ENCODE assay signal across 10 mouse cellular contexts in the genomic region with DNA sequence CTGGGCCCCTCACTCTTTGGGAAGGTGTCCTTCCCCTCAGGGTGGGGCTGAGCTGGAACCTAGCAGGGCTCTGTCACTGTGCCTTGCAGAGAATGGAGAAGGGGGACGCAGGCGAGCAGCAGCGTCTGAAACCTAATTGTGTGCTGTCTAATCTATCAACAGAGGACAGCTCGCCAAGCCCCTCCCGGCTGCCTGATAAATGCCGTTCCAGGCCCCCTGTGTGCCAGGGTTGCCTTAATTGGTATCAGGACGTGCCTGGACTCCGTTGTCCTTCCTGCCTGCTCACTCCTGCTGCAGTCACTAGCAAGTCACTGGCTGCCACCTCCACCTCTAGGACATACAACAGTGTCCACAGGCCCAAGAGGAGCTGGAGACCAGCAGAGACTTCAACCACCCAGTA.
DNase-seq lines count a peak whose midpoint lies in the region; ATAC-seq and TF ChIP-seq lines count a peak whose summit lies in the region.
"Had no signal": no experiment of that assay in that cellular context is flagged by ENCODE, and none has a peak within 500 bp of the region (broad histone marks: within the 10 kb centered on the region; RNA-seq: fewer than 3 reads in every experiment).

No protein-coding gene starts in this region.

- no peaks in the 10 kb centered on the region for H3K9me3 ChIP-seq in hindbrain, embryonic 16.5 days (ENCODE audit: control insufficient read depth, low read length)
- no peaks in the 10 kb centered on the region for H3K9me3 ChIP-seq in stomach, postnatal 0 days (ENCODE audit: control insufficient read depth, low read length)
- H3K9me3 ChIP-seq: liver, embryonic 15.5 days had no signal

- TF ChIP-seq EP300 in stomach, postnatal 0 days (optimal IDR thresholded peaks at IDR 0.05): no peak

- H3K9ac ChIP-seq in hindbrain, embryonic 16.5 days (ENCODE audit: low read depth, low read length): peak overlapping the region; percentile 47
- H3K9ac ChIP-seq in stomach, postnatal 0 days (ENCODE audit: low read length): no peak overlapping the region
- H3K9ac ChIP-seq: liver, embryonic 15.5 days had no signal

- no peaks in the 10 kb centered on the region for H3K36me3 ChIP-seq in hindbrain, embryonic 16.5 days (ENCODE audit: control insufficient read depth, insufficient read depth, low read length)
- H3K36me3 ChIP-seq in stomach, postnatal 0 days (ENCODE audit: control insufficient read depth, insufficient read depth, low read length): no peaks in the 10 kb centered on the region
- H3K36me3 ChIP-seq: liver, embryonic 15.5 days had no signal

- 6% methylated on average over 8 of the region's 8 CpGs for WGBS in hindbrain, embryonic 16.5 days
- 9% methylated on average over 8 of the region's 8 CpGs for WGBS in stomach, postnatal 0 days

- H3K4me1 ChIP-seq in hindbrain, embryonic 16.5 days (ENCODE audit: control insufficient read depth, insufficient read depth, low read depth, low read length): peaks cover 18% of the 10 kb centered on the region
- peaks cover 4% of the 10 kb centered on the region; the same call in 1 of the 2 replicates for H3K4me1 ChIP-seq in stomach, postnatal 0 days (replicated peaks; ENCODE audit: control insufficient read depth, insufficient read depth)

- H3K27ac ChIP-seq in hindbrain, embryonic 16.5 days (ENCODE audit: low read depth, low read length): peak overlapping the region; percentile 79
- H3K27ac ChIP-seq in stomach, postnatal 0 days (replicated peaks): peak overlapping the region; percentile 18; the same call in 1 of the 2 replicates
- H3K27ac ChIP-seq: layer of hippocampus, adult 2 months; liver, embryonic 15.5 days had no signal

- peak; percentile 55 for ATAC-seq in hindbrain, embryonic 16.5 days
- no peak for ATAC-seq in stomach, postnatal 0 days (ENCODE audit: low FRiP score, low TSS enrichment)

- no peak for TF ChIP-seq CTCF in stomach, postnatal 0 days (IDR thresholded peaks at IDR 0.05; ENCODE audit: low read depth)

- peak; percentile 34 for DNase-seq in lung, postnatal 36 days
- no peak for DNase-seq in lung, adult 18-20 months
- peak; percentile 58 for DNase-seq in heart, adult 8-10 months (ENCODE audit: low spot score)
- DNase-seq in stomach, postnatal 0 days (ENCODE audit: low spot score): no peak
- DNase-seq in adrenal gland, adult 2 months: no peak
- no peak for DNase-seq in urinary bladder, adult 2 months (ENCODE audit: low spot score)
- DNase-seq in frontal cortex, postnatal 14 days (ENCODE audit: low spot score in 2 of 2): no peak

- H3K27me3 ChIP-seq in hindbrain, embryonic 16.5 days (replicated peaks; ENCODE audit: control insufficient read depth, insufficient read depth, low read length): no peaks in the 10 kb centered on the region
- no peaks in the 10 kb centered on the region for H3K27me3 ChIP-seq in stomach, postnatal 0 days (ENCODE audit: control insufficient read depth, insufficient read depth, low read length)

- H3K4me3 ChIP-seq in hindbrain, embryonic 16.5 days (ENCODE audit: low read length): no peak overlapping the region
- H3K4me3 ChIP-seq in stomach, postnatal 0 days (ENCODE audit: low read depth, low read length): no peak overlapping the region
- H3K4me3 ChIP-seq: layer of hippocampus, adult 2 months; liver, embryonic 15.5 days had no signal

- H3K4me2 ChIP-seq in hindbrain, embryonic 16.5 days (ENCODE audit: low read length): no peak overlapping the region
- H3K4me2 ChIP-seq in stomach, postnatal 0 days (replicated peaks; ENCODE audit: low read depth): no peak overlapping the region
- H3K4me2 ChIP-seq: liver, embryonic 15.5 days had no signal

Comparison
In these comparisons a context has a peak if more than half of its experiments do, and no peak if none do; other contexts are left out.
1. DNase-seq: peak in lung, postnatal 36 days (single experiment) and heart, adult 8-10 months (single experiment); none in lung, adult 18-20 months (0 of 2), stomach, postnatal 0 days (single experiment), adrenal gland, adult 2 months (single experiment), urinary bladder, adult 2 months (single experiment) and frontal cortex, postnatal 14 days (0 of 2).